Mouse (Mus musculus): Measurements from ENCODE around the gene Blmh.

DNA sequence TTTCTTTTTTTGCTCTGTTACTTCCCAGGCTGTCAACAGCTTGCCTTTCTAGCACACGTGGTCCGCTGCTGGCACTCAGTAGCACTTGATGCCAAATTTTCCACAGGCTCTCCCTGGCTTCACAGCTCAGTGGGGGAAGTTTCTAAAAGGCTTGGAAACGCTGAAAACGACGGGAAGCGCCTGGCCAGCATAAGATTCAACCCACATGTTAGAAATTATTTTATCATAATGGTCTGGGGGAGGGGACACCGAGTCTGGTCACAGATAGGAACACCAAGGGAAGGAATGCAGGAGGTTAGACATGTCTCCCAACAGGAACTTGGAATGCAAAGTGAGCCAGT is 12.6 kb upstream of the Blmh start:
- TF ChIP-seq POLR2A (IDR thresholded peaks at IDR 0.05; ENCODE audit: low read depth, low read length) (no peak), CTCF (IDR thresholded peaks at IDR 0.05; ENCODE audit: extremely low read depth, insufficient read length, insufficient replicate concordance, low read depth, low read length) (no peak)
